Mouse (Mus musculus): ENCODE results near the gene Cenpb. TPM values are rescaled to one million over a fixed set of nuclear protein-coding genes. Genes with fewer than 3 reads are reported as not detected.

Gene Cenpb
- polyA plus RNA-seq, 3 experiments from 2014 or later = 2.4 to 3.1 (median 2.7) TPM

- no peak for ATAC-seq
Observed at GRCm38 (mm10) chr2:131163924-131164323, 15.9 kb downstream of the Cenpb start.

- peak; percentile 6 for ATAC-seq
Observed at GRCm38 (mm10) chr2:131160671-131161111, 19.2 kb downstream of the Cenpb start.

GRCm38 (mm10) chr2:131159938-131160581 lies 19.8 kb downstream of the Cenpb start, which contains the start of gene 1700037H04Rik:
Gene 1700037H04Rik (minus strand): TSS chr2:131160081.
- ATAC-seq = peak; percentile 98

- ATAC-seq = peak; percentile 25
Observed at GRCm38 (mm10) chr2:131159491-131159910, 20.4 kb downstream of the Cenpb start.

- ATAC-seq = no peak
Observed at GRCm38 (mm10) chr2:131156987-131157386, 22.9 kb downstream of the Cenpb start.

- ATAC-seq = no peak
Observed at GRCm38 (mm10) chr2:131154036-131154435, 25.8 kb downstream of the Cenpb start.

- no peak for ATAC-seq
Observed at GRCm38 (mm10) chr2:131152166-131152730, 27.6 kb downstream of the Cenpb start.

GRCm38 (mm10) chr2:131149254-131149578 lies 30.7 kb downstream of the Cenpb start:
- ATAC-seq = no peak

- ATAC-seq = no peak
Observed at GRCm38 (mm10) chr2:131148353-131149253, 31.3 kb downstream of the Cenpb start.

- no peak for ATAC-seq
Observed at GRCm38 (mm10) chr2:131147043-131147365, 32.9 kb downstream of the Cenpb start.

- no peak for ATAC-seq
Observed at GRCm38 (mm10) chr2:131146193-131147042, 33.4 kb downstream of the Cenpb start.

GRCm38 (mm10) chr2:131145536-131145935 lies 34.3 kb downstream of the Cenpb start:
- no peak for ATAC-seq

GRCm38 (mm10) chr2:131145121-131145520 lies 34.7 kb downstream of the Cenpb start:
- no peak for ATAC-seq

- ATAC-seq = no peak
Observed at GRCm38 (mm10) chr2:131143007-131143780, 36.7 kb downstream of the Cenpb start.

GRCm38 (mm10) chr2:131142592-131142991 lies 37.3 kb downstream of the Cenpb start:
- ATAC-seq = peak; percentile 52

GRCm38 (mm10) chr2:131141336-131141986 lies 38.4 kb downstream of the Cenpb start:
- ATAC-seq = no peak

- no peak for ATAC-seq
Observed at GRCm38 (mm10) chr2:131140533-131140905, 39.3 kb downstream of the Cenpb start.

GRCm38 (mm10) chr2:131139886-131140532 lies 39.9 kb downstream of the Cenpb start:
- ATAC-seq = no peak

GRCm38 (mm10) chr2:131139287-131139686 lies 40.6 kb downstream of the Cenpb start:
- no peak for ATAC-seq

GRCm38 (mm10) chr2:131138760-131139159 lies 41.1 kb downstream of the Cenpb start:
- ATAC-seq = no peak

- ATAC-seq = no peak
Observed at GRCm38 (mm10) chr2:131138296-131138695, 41.6 kb downstream of the Cenpb start.

All from inflammation-experienced regulatory T-cells, adult 6 months (primary cell).